23 mouse cellular contexts compared by ENCODE assay signal in the genomic region with DNA sequence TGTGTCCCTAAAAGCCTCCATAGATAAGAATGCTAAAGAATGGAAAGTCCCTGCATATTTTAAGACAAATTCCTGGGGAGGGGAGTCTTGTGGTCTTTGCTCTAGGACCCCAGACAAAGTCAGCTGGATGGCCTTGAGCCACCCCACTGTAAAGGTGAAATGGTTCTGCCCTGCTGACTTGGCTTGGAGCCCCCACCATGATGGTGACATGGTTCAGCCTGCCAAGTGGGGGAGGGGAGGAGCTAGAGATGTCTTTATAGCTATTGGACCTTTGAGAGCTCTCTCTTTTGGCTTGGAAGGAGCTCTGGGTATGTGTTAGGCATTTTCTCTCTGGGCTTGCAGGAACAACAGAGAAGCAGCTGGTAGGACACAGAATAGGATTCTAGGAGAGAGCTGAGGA. TPM values are rescaled to one million over a fixed set of nuclear protein-coding genes. Genes with fewer than 3 reads are reported as not detected.
A peak's percentile ranks its signal among the peaks of the same experiment; 100 is the strongest.
DNase-seq lines count a peak whose midpoint lies in the region; ATAC-seq lines count a peak whose summit lies in the region.
"Had no signal": no experiment of that assay in that cellular context is flagged by ENCODE, and none has a peak within 500 bp of the region (broad histone marks: within the 10 kb centered on the region; RNA-seq: fewer than 3 reads in every experiment).

No protein-coding gene starts in this region.

- no peaks in the 10 kb centered on the region for H3K36me3 ChIP-seq in kidney, embryonic 15.5 days
- H3K36me3 ChIP-seq: embryonic facial prominence, embryonic 10.5 days; forebrain, embryonic 15.5 days; limb, embryonic 10.5 days; liver, embryonic 13.5 days; neural tube, embryonic 15.5 days had no signal

- no peak for ATAC-seq in kidney, embryonic 15.5 days (replicated peaks; ENCODE audit: low FRiP score)
- ATAC-seq: forebrain, embryonic 15.5 days; lung, postnatal 0 days had no signal

- no peak overlapping the region for H3K27ac ChIP-seq in kidney, embryonic 15.5 days
- H3K27ac ChIP-seq: embryonic facial prominence, embryonic 10.5 days; forebrain, embryonic 15.5 days; hindbrain, embryonic 14.5 days; limb, embryonic 10.5 days; liver, embryonic 13.5 days; neural tube, embryonic 15.5 days had no signal

- no peak overlapping the region for H3K4me3 ChIP-seq in kidney, embryonic 15.5 days (replicated peaks)
- H3K4me3 ChIP-seq: embryonic facial prominence, embryonic 10.5 days; erythroblast, embryonic 14.5 days; forebrain, embryonic 15.5 days; limb, embryonic 10.5 days; liver, embryonic 13.5 days; megakaryocyte, embryonic 14.5 days; neural tube, embryonic 15.5 days had no signal

- no peaks in the 10 kb centered on the region for H3K27me3 ChIP-seq in kidney, embryonic 15.5 days
- H3K27me3 ChIP-seq: forebrain, embryonic 15.5 days; liver, embryonic 13.5 days; megakaryocyte, embryonic 14.5 days; neural tube, embryonic 15.5 days had no signal

- H3K9me3 ChIP-seq in kidney, embryonic 15.5 days (replicated peaks) = no peaks in the 10 kb centered on the region
- H3K9me3 ChIP-seq: embryonic facial prominence, embryonic 10.5 days; forebrain, embryonic 15.5 days; limb, embryonic 10.5 days; liver, embryonic 13.5 days; neural tube, embryonic 15.5 days had no signal

- H3K4me1 ChIP-seq in kidney, embryonic 15.5 days = peaks cover 3% of the 10 kb centered on the region; the same call in 1 of the 2 replicates
- H3K4me1 ChIP-seq: embryonic facial prominence, embryonic 10.5 days; forebrain, embryonic 15.5 days; limb, embryonic 10.5 days had no signal

- DNase-seq in heart, adult 18-20 months = peak; percentile 43 to 66
- no peak for DNase-seq in heart, adult 8-10 months (ENCODE audit: low spot score)
- peak; percentile 36 for DNase-seq in kidney, postnatal 10 days
- DNase-seq in ES-CJ7 (ENCODE audit: low read depth, low spot score) (peak; percentile 96), adipocyte (ENCODE audit: low spot score) (peak; percentile 54)
- no peak for DNase-seq in right cerebral cortex, adult 18-20 months
- no peak for DNase-seq in layer of hippocampus, postnatal 14 days (ENCODE audit: low spot score in 2 of 2)
- DNase-seq: adrenal gland, adult 2 months; cerebellum, adult 9-10 months; kidney, adult 18-20 months; layer of hippocampus, postnatal 36 days; liver, embryonic 13.5 days; spleen, adult 18-20 months; thymus, postnatal 14 days had no signal

- no peak overlapping the region for H3K9ac ChIP-seq in kidney, embryonic 15.5 days
- H3K9ac ChIP-seq: forebrain, embryonic 15.5 days; hindbrain, embryonic 14.5 days; liver, embryonic 13.5 days; neural tube, embryonic 15.5 days had no signal

- no peak overlapping the region for H3K4me2 ChIP-seq in kidney, embryonic 15.5 days
- H3K4me2 ChIP-seq: forebrain, embryonic 15.5 days; hindbrain, embryonic 14.5 days; liver, embryonic 13.5 days; neural tube, embryonic 15.5 days had no signal

RNA-seq across cellular contexts. Expression of gene Dyrk1a, which starts 17.9 kb away (rescaled TPM):
- total RNA-seq in heart, adult 18-20 months (2021) = 10 to 100 TPM; 64.8 to 73.1 TPM
- total RNA-seq in heart, adult 8-10 months (2022) = 10 to 100 TPM; 70.5 to 87.1 (median 79.0) TPM
- polyA plus RNA-seq in kidney, embryonic 15.5 days (2015; fragmentation: Nextera tagmentation; extraction: Ambion mirVana) = 8.7 and 9.7 TPM in 2 replicates
- total RNA-seq in layer of hippocampus, postnatal 14 days (2021) = 10 to 100 TPM; 83.0 to 84.1 TPM

RNA-seq across cellular contexts. Expression of gene Vps26c, which starts 25.3 kb away (rescaled TPM):
- total RNA-seq in heart, adult 18-20 months (2021) = 10 to 100 TPM; 20.7 to 21.7 TPM
- 10 to 100 TPM; 19.9 to 23.4 (median 22.0) TPM for total RNA-seq in heart, adult 8-10 months (2022)
- polyA plus RNA-seq in kidney, embryonic 15.5 days (2015; fragmentation: Nextera tagmentation; extraction: Ambion mirVana) = 56.4 and 59.3 TPM in 2 replicates
- 10 to 100 TPM; 35.1 to 35.6 TPM for total RNA-seq in layer of hippocampus, postnatal 14 days (2021)

Comparison
In these comparisons a context has a peak if more than half of its experiments do, and no peak if none do; other contexts are left out.
1. DNase-seq: peak in heart, adult 18-20 months (2 of 2), kidney, postnatal 10 days (single experiment), ES-CJ7 (single experiment) and adipocyte (single experiment); none in heart, adult 8-10 months (single experiment), right cerebral cortex, adult 18-20 months (single experiment) and layer of hippocampus, postnatal 14 days (0 of 2).